22 mouse cellular contexts compared by ENCODE assay signal in genomic region chr11:88318850-88319249, GRCm38 (mm10). TPM values are rescaled to one million over a fixed set of nuclear protein-coding genes. Genes with fewer than 3 reads are reported as not detected.
"Had no signal": no experiment of that assay in that cellular context is flagged by ENCODE, and none has a peak within 500 bp of the region (broad histone marks: within the 10 kb centered on the region; RNA-seq: fewer than 3 reads in every experiment).

No protein-coding gene starts in this region.

- H3K4me2 ChIP-seq: limb, embryonic 13.5 days; neural tube, embryonic 15.5 days had no signal

- H3K27ac ChIP-seq: limb, embryonic 13.5 days; liver, embryonic 14.5 days; neural tube, embryonic 15.5 days had no signal

- H3K27me3 ChIP-seq: limb, embryonic 13.5 days had no signal

- H3K4me3 ChIP-seq: limb, embryonic 13.5 days; myocyte; neural tube, embryonic 15.5 days had no signal

- H3K9ac ChIP-seq: limb, embryonic 13.5 days; liver, embryonic 14.5 days; neural tube, embryonic 15.5 days had no signal

- H3K4me1 ChIP-seq: limb, embryonic 13.5 days had no signal

- DNase-seq: kidney, postnatal 14 days; left cerebral cortex, postnatal 4 days; lung, adult 18-20 months; midbrain, embryonic 14.5 days; right cerebral cortex, adult 18-20 months; right cerebral cortex, postnatal 25 days; thymus, postnatal 36 days had no signal

- H3K36me3 ChIP-seq: limb, embryonic 13.5 days; neural tube, embryonic 15.5 days had no signal

- H3K9me3 ChIP-seq: limb, embryonic 13.5 days; neural tube, embryonic 15.5 days had no signal

RNA-seq across cellular contexts. Expression of gene Ccdc182, which starts 25.0 kb away (rescaled TPM):
- total RNA-seq: layer of hippocampus, adult 8-10 months; layer of hippocampus, postnatal 14 days; left cerebral cortex, adult 18-20 months; left cerebral cortex, postnatal 10 days; left cerebral cortex, postnatal 4 days; liver, adult 2 months; megakaryocyte-erythroid progenitor cell, adult 5-6 weeks had no signal
- polyA plus RNA-seq: large intestine, adult 2 months; liver, adult 2 months; liver, embryonic 14.5 days; lung, embryonic 16.5 days; myocyte; small intestine, adult 2 months; stomach, embryonic 16.5 days; thymus, postnatal 0 days had no signal
